Mouse (Mus musculus): ENCODE measurements around the gene Fchsd2. TPM values are rescaled to one million over a fixed set of nuclear protein-coding genes. Genes with fewer than 3 reads are reported as not detected.

Fchsd2 gene
- polyA plus RNA-seq, 1 experiment from 2014 or later, result 22.1 TPM

DNA sequence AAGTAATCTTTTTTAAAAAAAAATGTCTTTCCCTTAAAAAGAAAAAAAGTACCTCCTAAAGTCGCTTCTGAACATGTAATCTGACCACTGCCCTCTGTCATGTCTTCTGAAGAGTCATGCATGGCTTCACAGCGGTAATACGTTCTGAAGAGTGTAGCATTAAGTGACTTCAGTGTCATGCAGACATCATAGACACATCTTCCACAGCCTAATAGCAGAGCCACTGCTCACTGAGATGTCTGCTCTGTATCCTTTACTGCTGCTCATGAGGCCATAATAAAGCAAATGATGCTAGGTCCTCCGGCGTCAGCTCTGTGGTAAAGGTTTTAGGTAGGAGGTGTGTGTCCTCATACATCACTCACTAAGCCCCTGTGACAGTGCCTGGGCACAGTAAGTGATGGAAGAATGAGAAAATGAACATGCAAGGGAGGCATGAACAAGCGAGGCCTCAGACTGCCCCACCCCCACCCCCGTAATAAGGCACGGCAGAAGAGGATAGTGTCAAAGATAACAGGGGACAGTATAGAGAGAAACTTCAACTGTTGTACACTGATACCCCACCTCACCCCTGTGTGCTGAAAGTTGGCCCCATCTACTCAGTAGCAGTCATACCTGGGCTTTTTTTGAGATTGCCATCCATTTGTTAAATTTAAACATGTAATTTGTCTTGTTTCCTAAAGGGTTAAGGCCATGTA lies 179.9 kb downstream of the Fchsd2 start:
- Histone ChIP-seq H3K9me3 (ENCODE audit: control insufficient read depth, low read length) (no peaks in the 10 kb centered on the region), H3K4me3 (ENCODE audit: low read depth, low read length) (no peak overlapping the region), H3K27ac (replicated peaks; ENCODE audit: low read depth, low read length) (no peak overlapping the region), H3K9ac (ENCODE audit: low read length) (no peak overlapping the region), H3K27me3 (ENCODE audit: control insufficient read depth, insufficient read depth, low read length) (no peaks in the 10 kb centered on the region), H3K36me3 (ENCODE audit: control insufficient read depth, insufficient read depth, low read length) (peaks cover 6% of the 10 kb centered on the region; the same call in 1 of the 2 replicates), H3K4me1 (ENCODE audit: control insufficient read depth, insufficient read depth, low read length) (no peaks in the 10 kb centered on the region), H3K4me2 (ENCODE audit: low read depth, severe bottlenecking) (no peak overlapping the region)
- 89% methylated on average over 8 of the region's 8 CpGs for WGBS
- DNase-seq (ENCODE audit: low spot score) (no peak), ATAC-seq (ENCODE audit: insufficient number of reproducible peaks, low FRiP score, low TSS enrichment, low read depth) (no peak)

DNA sequence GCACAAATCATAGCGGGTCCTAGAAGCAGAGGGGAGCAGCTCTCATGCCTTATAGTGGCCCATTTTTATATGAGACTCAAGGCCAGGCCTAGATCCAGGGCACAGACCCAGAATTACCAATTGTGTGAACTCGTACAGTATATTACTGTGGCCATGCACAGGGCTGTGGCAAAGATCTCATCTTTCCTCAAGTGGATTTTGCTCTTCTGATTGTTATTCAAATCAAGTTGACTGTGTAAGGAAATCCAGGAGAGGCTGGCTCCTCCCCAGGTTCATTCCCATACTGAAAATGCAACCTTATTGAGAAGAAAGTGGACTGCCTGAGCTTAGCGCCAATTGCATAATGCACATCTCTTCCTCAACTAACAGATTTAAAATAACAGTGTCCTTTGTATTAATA lies 190.1 kb downstream of the Fchsd2 start:
- 94% methylated on average over 3 of the region's 3 CpGs for WGBS
- Histone ChIP-seq H3K36me3 (ENCODE audit: control insufficient read depth, insufficient read depth, low read length) (peaks cover 4% of the 10 kb centered on the region; the same call in 1 of the 2 replicates), H3K4me3 (ENCODE audit: low read depth, low read length) (no peak overlapping the region), H3K27me3 (ENCODE audit: control insufficient read depth, insufficient read depth, low read length) (no peaks in the 10 kb centered on the region), H3K27ac (replicated peaks; ENCODE audit: low read depth, low read length) (no peak overlapping the region), H3K4me2 (ENCODE audit: low read depth, severe bottlenecking) (no peak overlapping the region), H3K9me3 (ENCODE audit: control insufficient read depth, low read length) (no peaks in the 10 kb centered on the region), H3K9ac (ENCODE audit: low read length) (no peak overlapping the region), H3K4me1 (ENCODE audit: control insufficient read depth, insufficient read depth, low read length) (no peaks in the 10 kb centered on the region)
- ATAC-seq (ENCODE audit: insufficient number of reproducible peaks, low FRiP score, low TSS enrichment, low read depth), result no peak
- no peak for DNase-seq (ENCODE audit: low spot score)

DNA sequence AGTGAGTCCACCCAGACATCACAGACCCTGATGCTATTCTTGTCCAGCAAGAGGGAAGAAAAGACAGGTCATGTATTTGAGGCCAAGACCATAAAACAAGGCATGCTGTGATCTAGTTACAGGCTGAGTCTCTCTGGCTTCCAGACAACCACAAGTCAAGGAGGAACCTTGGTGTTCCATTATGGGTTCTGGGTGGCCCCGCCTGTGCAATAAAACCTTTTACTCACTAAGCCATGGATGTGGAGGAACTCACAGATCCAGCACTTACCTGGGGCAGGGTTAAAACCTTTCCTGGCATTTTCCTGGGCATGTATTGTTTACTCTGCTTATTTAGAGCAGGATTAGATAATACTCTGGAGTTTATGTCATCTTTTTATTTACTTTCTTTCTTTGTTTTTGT lies 191.8 kb downstream of the Fchsd2 start:
- Histone ChIP-seq H3K36me3 (ENCODE audit: control insufficient read depth, insufficient read depth, low read length) (no peaks in the 10 kb centered on the region; the same call in 1 of the 2 replicates), H3K27me3 (ENCODE audit: control insufficient read depth, insufficient read depth, low read length) (no peaks in the 10 kb centered on the region), H3K4me3 (ENCODE audit: low read depth, low read length) (no peak overlapping the region), H3K9me3 (ENCODE audit: control insufficient read depth, low read length) (no peaks in the 10 kb centered on the region), H3K4me2 (ENCODE audit: low read depth, severe bottlenecking) (no peak overlapping the region), H3K9ac (ENCODE audit: low read length) (no peak overlapping the region), H3K4me1 (ENCODE audit: control insufficient read depth, insufficient read depth, low read length) (no peaks in the 10 kb centered on the region), H3K27ac (replicated peaks; ENCODE audit: low read depth, low read length) (no peak overlapping the region)
- DNase-seq (ENCODE audit: low spot score) (no peak), ATAC-seq (ENCODE audit: insufficient number of reproducible peaks, low FRiP score, low TSS enrichment, low read depth) (no peak)
- 73% methylated on average over 1 of the region's 1 CpGs for WGBS

DNA sequence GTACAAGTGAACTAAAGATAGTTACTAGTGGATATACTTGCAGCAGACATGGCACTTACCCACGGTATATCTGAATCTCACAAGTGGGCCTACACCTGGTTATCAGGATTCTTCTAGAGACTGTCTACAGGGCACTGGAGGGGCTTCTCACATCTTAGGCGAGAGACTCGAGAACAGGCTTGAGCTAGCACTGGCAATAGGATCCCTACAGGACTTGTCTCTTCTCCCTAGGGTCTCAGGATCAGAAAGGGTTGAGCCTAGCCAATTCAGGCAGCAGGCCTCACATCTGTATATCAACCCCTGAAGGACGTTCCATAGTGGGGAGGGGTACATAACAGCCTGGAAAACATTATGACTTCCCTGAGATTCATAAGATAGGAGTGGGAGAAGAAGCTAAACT lies 194.2 kb downstream of the Fchsd2 start:
- H3K27ac ChIP-seq (replicated peaks; ENCODE audit: low read depth, low read length), result no peak overlapping the region
- WGBS, result 87% methylated on average over 4 of the region's 4 CpGs

DNA sequence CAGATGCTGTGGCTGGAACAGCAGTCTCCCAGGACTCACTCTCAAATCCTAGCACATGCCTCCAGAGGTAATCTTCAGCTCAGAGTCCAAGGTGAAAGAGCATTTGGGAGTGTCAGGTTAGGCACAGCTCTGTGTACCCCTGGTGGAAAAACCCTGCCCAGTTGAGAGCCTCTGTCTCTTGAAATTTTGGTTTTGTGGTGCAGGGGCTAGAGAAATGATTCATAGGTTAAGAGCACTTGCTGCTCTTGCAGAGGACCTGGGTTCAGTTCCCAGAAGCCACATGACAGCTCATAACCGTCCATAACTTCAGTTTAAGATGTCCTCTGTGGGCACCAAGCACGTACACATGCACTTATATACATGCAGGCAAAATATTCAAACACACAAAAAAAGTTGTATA lies 195.2 kb downstream of the Fchsd2 start:
- 88% methylated on average over 2 of the region's 2 CpGs for WGBS

More for the DNA sequence above, 194.2 kb downstream of the Fchsd2 start:
- DNase-seq (ENCODE audit: low spot score) (no peak), ATAC-seq (ENCODE audit: insufficient number of reproducible peaks, low FRiP score, low TSS enrichment, low read depth) (no peak)
- Histone ChIP-seq H3K27me3 (ENCODE audit: control insufficient read depth, insufficient read depth, low read length) (no peaks in the 10 kb centered on the region), H3K9me3 (ENCODE audit: control insufficient read depth, low read length) (no peaks in the 10 kb centered on the region), H3K9ac (ENCODE audit: low read length) (no peak overlapping the region), H3K4me3 (ENCODE audit: low read depth, low read length) (no peak overlapping the region), H3K4me1 (ENCODE audit: control insufficient read depth, insufficient read depth, low read length) (no peaks in the 10 kb centered on the region), H3K4me2 (ENCODE audit: low read depth, severe bottlenecking) (no peak overlapping the region), H3K36me3 (ENCODE audit: control insufficient read depth, insufficient read depth, low read length) (no peaks in the 10 kb centered on the region; the same call in 1 of the 2 replicates)

DNA sequence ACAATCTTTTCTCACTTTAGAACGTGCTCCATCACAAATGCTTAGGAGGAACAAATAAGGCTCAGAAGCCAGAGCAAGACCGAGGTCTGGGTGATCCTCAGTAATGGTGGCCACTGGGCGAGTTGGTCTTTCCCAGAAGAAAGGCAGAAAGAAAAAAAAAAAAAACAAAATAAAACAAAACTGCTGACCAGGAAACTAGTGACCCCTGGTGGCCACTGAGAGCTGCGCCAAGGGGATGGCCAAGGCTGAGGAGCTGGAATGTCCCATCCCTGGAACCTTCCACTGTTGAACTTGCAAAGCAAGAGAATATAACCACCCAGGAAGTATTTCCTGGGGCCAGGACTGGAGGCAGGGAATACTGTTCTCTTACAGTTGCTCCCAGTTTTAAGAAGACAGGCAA lies 195.8 kb downstream of the Fchsd2 start:
- no peaks in the 10 kb centered on the region for H3K4me1 ChIP-seq (ENCODE audit: control insufficient read depth, insufficient read depth, low read length)
- ATAC-seq (ENCODE audit: insufficient number of reproducible peaks, low FRiP score, low TSS enrichment, low read depth), result no peak
- H3K27ac ChIP-seq (replicated peaks; ENCODE audit: low read depth, low read length), result no peak overlapping the region
- DNase-seq (ENCODE audit: low spot score), result peak; percentile 74
- no peak overlapping the region for H3K4me2 ChIP-seq (ENCODE audit: low read depth, severe bottlenecking)
- WGBS, result 41% methylated on average over 4 of the region's 4 CpGs
- no peaks in the 10 kb centered on the region; the same call in 1 of the 2 replicates for H3K36me3 ChIP-seq (ENCODE audit: control insufficient read depth, insufficient read depth, low read length)
- H3K27me3 ChIP-seq (ENCODE audit: control insufficient read depth, insufficient read depth, low read length), result no peaks in the 10 kb centered on the region
- no peak overlapping the region for H3K4me3 ChIP-seq (ENCODE audit: low read depth, low read length)
- no peaks in the 10 kb centered on the region for H3K9me3 ChIP-seq (ENCODE audit: control insufficient read depth, low read length)
- no peak overlapping the region for H3K9ac ChIP-seq (ENCODE audit: low read length)

More for the DNA sequence above, 195.2 kb downstream of the Fchsd2 start:
- Histone ChIP-seq H3K4me1 (ENCODE audit: control insufficient read depth, insufficient read depth, low read length) (no peaks in the 10 kb centered on the region), H3K36me3 (ENCODE audit: control insufficient read depth, insufficient read depth, low read length) (no peaks in the 10 kb centered on the region; the same call in 1 of the 2 replicates), H3K9me3 (ENCODE audit: control insufficient read depth, low read length) (no peaks in the 10 kb centered on the region), H3K4me2 (ENCODE audit: low read depth, severe bottlenecking) (no peak overlapping the region), H3K27me3 (ENCODE audit: control insufficient read depth, insufficient read depth, low read length) (no peaks in the 10 kb centered on the region), H3K27ac (replicated peaks; ENCODE audit: low read depth, low read length) (no peak overlapping the region), H3K9ac (ENCODE audit: low read length) (no peak overlapping the region), H3K4me3 (ENCODE audit: low read depth, low read length) (no peak overlapping the region)
- no peak for ATAC-seq (ENCODE audit: insufficient number of reproducible peaks, low FRiP score, low TSS enrichment, low read depth)
- DNase-seq (ENCODE audit: low spot score), result no peak

DNA sequence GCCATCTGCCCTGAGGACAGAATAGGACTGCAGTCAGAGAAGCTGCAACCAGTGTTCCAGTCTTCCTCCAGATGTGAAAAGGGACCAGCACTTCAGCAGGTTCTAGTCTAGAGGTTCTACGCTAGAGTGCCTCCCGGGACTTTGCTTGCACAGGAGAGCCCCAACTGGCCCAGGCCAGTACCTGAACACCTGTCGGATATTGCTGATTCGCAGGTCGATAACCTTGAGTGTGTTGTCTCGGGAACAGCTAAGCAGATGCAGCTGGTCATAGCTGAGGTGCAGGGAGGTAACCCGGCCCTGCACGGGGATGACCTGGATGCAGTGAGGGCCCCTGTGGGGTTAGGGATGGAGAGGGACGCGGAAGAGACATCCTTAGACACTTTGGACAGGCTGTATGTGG lies 197.7 kb downstream of the Fchsd2 start:
- Histone ChIP-seq H3K9me3 (ENCODE audit: control insufficient read depth, low read length) (no peaks in the 10 kb centered on the region), H3K27me3 (ENCODE audit: control insufficient read depth, insufficient read depth, low read length) (no peaks in the 10 kb centered on the region), H3K4me1 (ENCODE audit: control insufficient read depth, insufficient read depth, low read length) (no peaks in the 10 kb centered on the region), H3K4me2 (ENCODE audit: low read depth, severe bottlenecking) (no peak overlapping the region), H3K36me3 (ENCODE audit: control insufficient read depth, insufficient read depth, low read length) (no peaks in the 10 kb centered on the region; the same call in 1 of the 2 replicates), H3K27ac (replicated peaks; ENCODE audit: low read depth, low read length) (no peak overlapping the region), H3K9ac (ENCODE audit: low read length) (no peak overlapping the region), H3K4me3 (ENCODE audit: low read depth, low read length) (no peak overlapping the region)
- DNase-seq (ENCODE audit: low spot score), result no peak
- 89% methylated on average over 10 of the region's 10 CpGs for WGBS
- no peak for ATAC-seq (ENCODE audit: insufficient number of reproducible peaks, low FRiP score, low TSS enrichment, low read depth)

DNA sequence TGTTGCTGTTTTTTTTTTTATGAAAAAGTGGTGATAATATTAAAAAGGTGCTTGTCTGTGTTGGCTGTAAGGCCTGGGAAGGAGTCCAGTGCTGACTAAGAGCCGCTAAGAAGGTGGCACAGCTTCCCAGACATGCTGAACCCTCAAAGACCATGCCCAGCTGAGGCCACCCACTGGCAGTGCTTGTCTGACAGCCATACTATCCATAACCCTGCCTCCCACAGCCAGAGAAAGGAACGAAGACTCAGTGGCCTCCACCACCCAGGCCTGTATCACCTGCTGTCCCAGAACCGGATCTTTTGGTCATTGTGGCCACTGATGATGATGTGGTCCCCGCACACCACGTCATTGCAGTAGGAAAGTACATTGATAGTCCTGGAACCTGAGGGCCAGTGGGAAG lies 198.5 kb downstream of the Fchsd2 start:
- H3K27me3 ChIP-seq (ENCODE audit: control insufficient read depth, insufficient read depth, low read length), result no peaks in the 10 kb centered on the region
- H3K4me3 ChIP-seq (ENCODE audit: low read depth, low read length), result no peak overlapping the region
- no peak overlapping the region for H3K9ac ChIP-seq (ENCODE audit: low read length)
- no peaks in the 10 kb centered on the region; the same call in 1 of the 2 replicates for H3K36me3 ChIP-seq (ENCODE audit: control insufficient read depth, insufficient read depth, low read length)
- no peak overlapping the region for H3K27ac ChIP-seq (replicated peaks; ENCODE audit: low read depth, low read length)
- ATAC-seq (ENCODE audit: insufficient number of reproducible peaks, low FRiP score, low TSS enrichment, low read depth) (no peak), DNase-seq (ENCODE audit: low spot score) (no peak)
- no peak overlapping the region for H3K4me2 ChIP-seq (ENCODE audit: low read depth, severe bottlenecking)
- WGBS, result 87% methylated on average over 5 of the region's 5 CpGs
- H3K9me3 ChIP-seq (ENCODE audit: control insufficient read depth, low read length), result no peaks in the 10 kb centered on the region
- no peaks in the 10 kb centered on the region for H3K4me1 ChIP-seq (ENCODE audit: control insufficient read depth, insufficient read depth, low read length)

DNA sequence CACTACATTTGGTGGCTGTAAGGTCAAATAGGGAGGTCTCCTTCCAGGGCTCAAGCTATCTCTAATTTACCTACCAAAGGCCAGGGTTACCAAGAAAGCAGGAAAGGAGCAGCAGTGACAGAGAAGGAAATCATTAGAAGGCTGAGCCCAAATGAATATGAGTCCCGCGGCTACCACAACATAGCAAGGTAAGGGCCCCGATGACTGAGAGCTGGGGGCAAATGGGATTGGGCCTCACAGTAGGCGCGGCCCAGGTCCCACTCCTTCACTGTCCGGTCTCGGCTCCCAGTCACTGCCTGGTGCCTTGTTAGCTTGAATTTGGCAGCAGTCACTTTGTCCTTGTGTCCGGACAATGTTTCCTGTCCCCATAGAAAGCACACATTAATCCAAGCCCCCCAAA lies 199.0 kb downstream of the Fchsd2 start:
- ATAC-seq (ENCODE audit: insufficient number of reproducible peaks, low FRiP score, low TSS enrichment, low read depth) (no peak), DNase-seq (ENCODE audit: low spot score) (no peak)
- Histone ChIP-seq H3K4me1 (ENCODE audit: control insufficient read depth, insufficient read depth, low read length) (no peaks in the 10 kb centered on the region), H3K4me2 (ENCODE audit: low read depth, severe bottlenecking) (no peak overlapping the region), H3K36me3 (ENCODE audit: control insufficient read depth, insufficient read depth, low read length) (no peaks in the 10 kb centered on the region; the same call in 1 of the 2 replicates), H3K27ac (replicated peaks; ENCODE audit: low read depth, low read length) (no peak overlapping the region), H3K9ac (ENCODE audit: low read length) (no peak overlapping the region), H3K27me3 (ENCODE audit: control insufficient read depth, insufficient read depth, low read length) (no peaks in the 10 kb centered on the region), H3K4me3 (ENCODE audit: low read depth, low read length) (no peak overlapping the region), H3K9me3 (ENCODE audit: control insufficient read depth, low read length) (no peaks in the 10 kb centered on the region)
- WGBS, result 90% methylated on average over 8 of the region's 8 CpGs
